Mouse (Mus musculus) liver, postnatal 0 days (tissue): ENCODE measurements at regions not wholly inside any gene's neighbourhood (a gene's known extent, or its start where the extent isn't known, plus 50 kb on each side); places are given as distances from the start of the nearest gene placed in this dataset.

Experiments
- ATAC-seq: fragments of 200-750 bp; cut with Nextera tagmentation; 2 replicates; pipeline ENCODE4 v1.8.0; 2017; ENCODE audit warnings: mild to moderate bottlenecking, moderate library complexity
- DNase-seq: peaks from one replicate; pipeline ENCODE4 v3.0.0-alpha.2; 2016
- H3K27ac ChIP-seq: fragments of 300-500 bp; sonication (generic); 2 replicates; pipeline ENCODE4 v1.5.1; 2014; ENCODE audit warnings: antibody characterized with exemption, moderate library complexity, mild to moderate bottlenecking, low read depth
- H3K27me3 ChIP-seq: fragments of 300-500 bp; sonication (generic); 2 replicates; pipeline ENCODE4 v1.6.1; 2014; ENCODE audit warnings: low read length, control low read depth, mixed read lengths; ENCODE audit not compliant: insufficient read depth
- H3K36me3 ChIP-seq: fragments of 300-500 bp; sonication (generic); replicated peaks from 2 replicates; pipeline ENCODE4 v1.6.1; 2014; ENCODE audit warnings: mild to moderate bottlenecking, control low read depth, low read length, moderate library complexity, mixed read lengths; ENCODE audit not compliant: insufficient read depth
- H3K4me1 ChIP-seq: fragments of 300-500 bp; sonication (generic); 2 replicates; pipeline ENCODE4 v1.6.1; 2014; ENCODE audit warnings: antibody characterized with exemption, mild to moderate bottlenecking, control low read depth; ENCODE audit not compliant: insufficient read depth
- H3K4me2 ChIP-seq: fragments of 300-500 bp; sonication (generic); 2 replicates; pipeline ENCODE4 v1.6.1; 2014; ENCODE audit warnings: low read depth, mild to moderate bottlenecking, low read length, moderate library complexity, mixed read lengths
- H3K4me3 ChIP-seq: fragments of 300-500 bp; sonication (generic); 2 replicates; pipeline ENCODE4 v1.5.1; 2014; ENCODE audit warnings: low read depth, low read length
- H3K9ac ChIP-seq: fragments of 300-500 bp; sonication (generic); replicated peaks from 2 replicates; pipeline ENCODE4 v1.6.1; 2014; ENCODE audit warnings: mild to moderate bottlenecking, moderate library complexity
- H3K9me3 ChIP-seq: fragments of 300-500 bp; sonication (generic); 2 replicates; pipeline ENCODE4 v1.6.1; 2016; ENCODE audit warnings: mild to moderate bottlenecking, control low read depth, low read length, mixed read lengths
- CTCF ChIP-seq: sonication (generic); IDR thresholded peaks from 2 replicates; pipeline ENCODE4 v1.5.1; 2016; ENCODE audit warnings: antibody characterized with exemption, low read depth
- EP300 ChIP-seq: IDR thresholded peaks from 2 replicates; pipeline ENCODE4 v1.6.1; 2016; ENCODE audit warnings: antibody characterized with exemption, low read depth, mild to moderate bottlenecking
- WGBS: fragments of 180-500 bp; shearing (Covaris S2); extraction: QIAGEN DNeasy Blood & Tissue Kit; methylation state at CpG from one replicate; pipeline ENCODE4 v1.1.7; 2014; ENCODE audit not compliant: insufficient replicate concordance; 5-methylcytosine and 5-hydroxymethylcytosine counted together

- Histone ChIP-seq H3K4me1 (no peaks in the 10 kb centered on the region), H3K9me3 (no peaks in the 10 kb centered on the region), H3K9ac (no peak overlapping the region), H3K4me3 (no peak overlapping the region), H3K36me3 (no peaks in the 10 kb centered on the region), H3K27me3 (no peaks in the 10 kb centered on the region), H3K4me2 (no peak overlapping the region), H3K27ac (no peak overlapping the region)
- TF ChIP-seq CTCF (no peak), EP300 (no peak)
- DNase-seq (no peak), ATAC-seq (no peak)
- WGBS, result 84% methylated on average over 5 of the region's 5 CpGs
Observed at GRCm38 (mm10) chr2:178572301-178572700, 142.0 kb downstream of the Cdh26 start.

- Histone ChIP-seq H3K4me1 (no peaks in the 10 kb centered on the region; the same call in 1 of the 2 replicates), H3K9me3 (no peaks in the 10 kb centered on the region), H3K9ac (no peak overlapping the region), H3K4me2 (no peak overlapping the region), H3K27ac (no peak overlapping the region), H3K36me3 (no peaks in the 10 kb centered on the region), H3K27me3 (no peaks in the 10 kb centered on the region), H3K4me3 (no peak overlapping the region)
- ATAC-seq (no peak), DNase-seq (peak; percentile 66)
- WGBS, result 23% methylated on average over 4 of the region's 4 CpGs
- TF ChIP-seq CTCF (peak; percentile 64), EP300 (no peak)
Observed at GRCm38 (mm10) chr2:178574859-178575258, 144.5 kb downstream of the Cdh26 start.

- Histone ChIP-seq H3K9ac (no peak overlapping the region), H3K27ac (no peak overlapping the region), H3K4me2 (no peak overlapping the region), H3K9me3 (no peaks in the 10 kb centered on the region), H3K4me3 (no peak overlapping the region), H3K36me3 (no peaks in the 10 kb centered on the region), H3K27me3 (no peaks in the 10 kb centered on the region), H3K4me1 (no peaks in the 10 kb centered on the region; the same call in 1 of the 2 replicates)
- DNase-seq, result no peak
- ATAC-seq, result no peak
- TF ChIP-seq EP300, result no peak
- TF ChIP-seq CTCF, result no peak
- 37% methylated on average over 6 of the region's 6 CpGs for WGBS
Observed at GRCm38 (mm10) chr2:178575403-178575802, 145.1 kb downstream of the Cdh26 start.

- no peaks in the 10 kb centered on the region; the same call in 1 of the 2 replicates for H3K4me1 ChIP-seq
- TF ChIP-seq EP300 (no peak), CTCF (no peak)
- no peaks in the 10 kb centered on the region for H3K36me3 ChIP-seq
- 73% methylated on average over 7 of the region's 7 CpGs for WGBS
- H3K4me3 ChIP-seq, result no peak overlapping the region
- no peak overlapping the region for H3K9ac ChIP-seq
- H3K27ac ChIP-seq, result no peak overlapping the region
- no peaks in the 10 kb centered on the region for H3K9me3 ChIP-seq
- H3K27me3 ChIP-seq, result no peaks in the 10 kb centered on the region
- no peak for ATAC-seq
- no peak for DNase-seq
- H3K4me2 ChIP-seq, result no peak overlapping the region
Observed at GRCm38 (mm10) chr2:178576067-178576466, 145.7 kb downstream of the Cdh26 start.

GRCm38 (mm10) chr2:178579571-178579970, 149.2 kb downstream of the Cdh26 start:
- Histone ChIP-seq H3K36me3 (no peaks in the 10 kb centered on the region), H3K4me1 (no peaks in the 10 kb centered on the region; the same call in none of the 2 replicates), H3K9ac (no peak overlapping the region), H3K9me3 (no peaks in the 10 kb centered on the region), H3K4me3 (no peak overlapping the region), H3K27me3 (no peaks in the 10 kb centered on the region), H3K27ac (no peak overlapping the region), H3K4me2 (no peak overlapping the region)
- ATAC-seq, result peak; percentile 63
- TF ChIP-seq EP300 (no peak), CTCF (no peak)
- no peak for DNase-seq
- 55% methylated on average over 6 of the region's 6 CpGs for WGBS

- no peak overlapping the region for H3K9ac ChIP-seq
- H3K4me1 ChIP-seq, result peaks cover 6% of the 10 kb centered on the region
- 81% methylated on average over 12 of the region's 12 CpGs for WGBS
- no peaks in the 10 kb centered on the region for H3K27me3 ChIP-seq
- ATAC-seq (no peak), DNase-seq (no peak)
- H3K36me3 ChIP-seq, result no peaks in the 10 kb centered on the region
- TF ChIP-seq EP300 (no peak), CTCF (no peak)
- H3K9me3 ChIP-seq, result no peaks in the 10 kb centered on the region
- H3K27ac ChIP-seq, result no peak overlapping the region
- H3K4me3 ChIP-seq, result no peak overlapping the region
- H3K4me2 ChIP-seq, result no peak overlapping the region
Observed at GRCm38 (mm10) chr2:178581306-178581705, 151.0 kb downstream of the Cdh26 start.
